Mouse (Mus musculus) adrenal gland, postnatal 36 days (tissue): ENCODE measurements around the gene Phkb. TPM values are rescaled to one million over a fixed set of nuclear protein-coding genes. Genes with fewer than 3 reads are reported as not detected.
A peak's percentile ranks its signal among the peaks of the same experiment; 100 is the strongest.

ENCODE experiments used
- DNase-seq, 2 experiments: peaks; one replicate each; pipeline ENCODE4 v3.0.0; 2021; ENCODE audit warnings: mixed read lengths in 1 of 2
- total RNA-seq, 2 experiments: library from RNA; stranded (reverse); gene quantifications; 2 replicates each; pipeline ENCODE4 v1.2.3; 2021

The Phkb gene
- total RNA-seq, 2 experiments from 2014 or later = 53.4 to 67.5 TPM

DNA sequence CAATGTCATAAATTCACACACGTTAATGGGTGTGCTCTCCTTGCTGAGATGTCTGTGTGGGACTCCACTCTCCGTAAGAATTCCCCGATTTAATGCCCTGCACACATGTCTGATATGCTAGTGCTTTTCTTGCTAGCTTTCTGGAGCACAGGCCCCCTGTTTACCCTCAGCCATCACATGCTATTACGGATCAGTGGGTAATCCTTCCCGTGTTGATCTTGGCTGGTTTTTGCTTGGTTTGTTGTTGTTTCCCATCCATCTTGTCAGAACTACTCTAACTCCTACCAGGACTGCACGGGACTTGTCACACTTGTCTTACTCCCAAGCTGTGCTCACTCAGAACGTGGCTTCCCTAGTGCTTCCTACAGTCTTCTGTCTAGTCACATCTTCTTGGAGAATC is 96.6 kb downstream of the Phkb start:
- no peak for DNase-seq

DNA sequence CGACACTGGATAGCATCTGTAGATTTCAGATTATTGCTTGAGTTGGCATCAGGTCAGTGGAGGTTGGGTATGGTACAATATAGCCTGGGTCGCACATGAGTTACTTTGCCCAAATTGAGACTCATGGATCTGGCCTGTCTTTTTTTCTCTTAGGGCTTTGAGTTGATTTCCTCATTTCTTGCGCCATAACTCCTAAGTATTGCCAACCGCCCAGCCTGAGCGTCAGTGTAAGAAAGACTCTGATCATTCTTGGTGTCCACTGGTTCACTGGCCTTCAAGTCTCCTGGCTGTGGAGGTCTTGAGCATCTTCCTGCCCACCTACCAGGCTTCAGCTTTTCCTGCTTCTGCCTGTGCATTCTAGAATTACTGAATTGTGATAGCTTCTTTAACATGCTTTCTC is 104.1 kb downstream of the Phkb start:
- no peak for DNase-seq

DNA sequence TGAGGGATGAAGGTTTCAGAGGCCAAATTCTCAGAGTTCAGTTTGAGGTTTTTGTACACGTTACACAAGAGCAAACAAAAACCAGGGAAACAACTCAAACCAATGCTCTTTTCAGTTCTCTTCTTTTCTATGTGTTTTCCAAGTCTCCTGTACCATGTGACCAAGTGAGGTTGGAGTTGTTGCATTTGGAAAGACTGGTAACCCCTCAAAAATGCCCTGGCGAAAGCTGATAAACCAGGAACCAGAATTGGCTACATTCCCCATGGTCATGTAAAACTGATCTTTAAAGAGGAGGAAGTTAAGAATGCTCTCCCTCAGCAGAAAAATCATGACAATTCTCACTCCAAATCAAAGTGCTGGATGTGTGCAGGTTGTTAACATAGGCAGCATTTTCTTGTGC is 117.6 kb downstream of the Phkb start:
- DNase-seq = peak in 1 of 2 experiments; percentile 3

DNA sequence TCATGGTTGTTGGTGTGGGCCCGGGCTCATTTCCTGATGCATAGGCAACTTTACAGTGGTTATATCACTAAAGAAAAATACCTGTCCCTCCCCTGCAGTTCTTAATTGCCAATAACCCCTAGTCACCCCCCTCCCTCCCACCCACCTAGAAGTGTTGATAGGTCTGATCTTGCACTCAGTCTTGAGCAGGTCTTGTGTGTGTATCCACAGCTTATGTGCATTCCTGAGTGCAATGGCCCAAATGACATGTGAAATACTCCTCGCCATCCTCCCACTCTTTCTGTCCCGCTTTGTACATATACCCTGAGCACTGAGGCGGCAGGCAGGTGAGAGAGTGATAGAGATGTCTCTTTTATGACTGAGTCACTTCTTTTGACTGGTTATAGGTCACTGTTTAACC is 119.1 kb downstream of the Phkb start:
- DNase-seq = no peak

DNA sequence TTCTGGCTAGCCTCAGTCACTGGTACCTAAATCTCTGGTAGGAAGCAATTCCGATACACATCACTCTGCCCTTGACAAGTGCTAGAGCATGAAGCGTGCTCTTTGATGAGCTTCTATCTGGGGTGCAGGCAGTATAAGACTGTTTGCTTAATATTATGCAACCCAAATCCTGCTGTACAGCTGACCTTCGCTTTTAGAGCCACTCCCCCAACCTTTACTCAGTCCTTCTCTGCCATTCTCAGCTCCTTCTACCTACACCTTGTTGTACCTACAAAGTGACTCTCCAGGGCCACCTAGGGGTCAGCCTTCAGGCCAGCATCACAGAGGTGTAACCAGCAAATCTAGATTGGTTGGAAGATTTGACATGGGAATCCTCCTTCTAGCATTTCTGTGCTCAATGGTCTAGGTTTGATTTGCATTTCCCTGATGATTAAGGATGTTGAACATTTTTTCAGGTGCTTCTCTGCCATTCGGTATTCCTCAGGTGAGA is 136.9 kb downstream of the Phkb start:
- DNase-seq = peak in 1 of 2 experiments; percentile 4

DNA sequence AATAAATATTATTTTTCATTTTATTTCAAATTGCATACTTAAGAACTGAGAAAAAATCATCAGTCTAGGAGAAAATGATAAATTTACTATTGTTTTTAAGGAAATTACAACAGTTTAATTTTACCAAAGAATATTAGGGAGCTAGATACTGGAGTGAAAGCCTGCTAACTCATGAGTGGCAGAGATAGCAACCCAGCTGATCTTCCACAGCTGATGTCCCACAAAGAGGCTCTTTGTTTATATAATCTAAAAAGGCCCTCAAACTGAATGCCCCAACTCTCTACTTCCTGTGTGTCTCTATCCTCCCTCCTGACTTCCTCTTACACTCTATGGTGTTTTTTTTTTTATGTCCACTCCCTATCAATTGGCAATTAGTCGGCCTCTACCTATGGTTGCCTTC is 152.2 kb downstream of the Phkb start:
- no peak for DNase-seq

DNA sequence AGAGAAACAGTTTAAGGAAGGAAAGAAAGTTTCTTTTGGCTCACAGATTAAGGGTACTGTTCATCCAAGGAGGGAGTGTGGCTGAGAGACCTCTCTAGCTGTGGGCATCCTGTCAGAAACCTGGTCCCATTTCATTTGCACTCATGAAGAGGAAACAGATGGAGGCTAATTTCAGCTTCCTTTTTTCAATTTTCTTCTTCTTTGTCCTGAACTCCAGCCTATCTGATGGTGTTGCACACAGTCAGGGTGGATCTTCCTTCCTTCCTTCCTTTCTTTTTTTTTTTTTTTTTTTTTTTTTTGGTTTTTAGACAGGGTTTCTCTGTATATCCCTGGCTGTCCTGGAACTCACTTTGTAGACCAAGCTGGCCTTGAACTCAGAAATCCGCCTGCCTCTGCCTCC is 152.9 kb downstream of the Phkb start:
- DNase-seq = no peak

DNA sequence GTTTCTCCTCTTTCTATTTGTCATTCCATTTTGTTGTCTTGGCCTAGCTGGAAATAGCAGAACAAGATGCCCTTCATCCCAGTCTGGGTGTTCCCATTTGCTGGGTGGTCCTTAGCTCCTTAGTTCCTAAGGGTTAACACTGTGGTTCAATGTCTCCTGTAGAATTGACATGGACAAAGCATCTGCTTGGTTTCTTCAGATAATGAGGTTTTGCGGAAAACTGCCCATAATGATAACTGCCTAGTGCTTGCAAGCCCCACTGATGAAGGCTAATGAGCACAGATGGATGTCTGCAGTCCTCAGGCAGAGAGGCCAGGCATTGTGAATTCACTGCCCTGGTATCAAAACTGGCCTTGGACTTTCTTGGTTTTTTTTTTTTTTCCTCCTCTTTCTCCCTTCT is 155.2 kb downstream of the Phkb start:
- DNase-seq = no peak

DNA sequence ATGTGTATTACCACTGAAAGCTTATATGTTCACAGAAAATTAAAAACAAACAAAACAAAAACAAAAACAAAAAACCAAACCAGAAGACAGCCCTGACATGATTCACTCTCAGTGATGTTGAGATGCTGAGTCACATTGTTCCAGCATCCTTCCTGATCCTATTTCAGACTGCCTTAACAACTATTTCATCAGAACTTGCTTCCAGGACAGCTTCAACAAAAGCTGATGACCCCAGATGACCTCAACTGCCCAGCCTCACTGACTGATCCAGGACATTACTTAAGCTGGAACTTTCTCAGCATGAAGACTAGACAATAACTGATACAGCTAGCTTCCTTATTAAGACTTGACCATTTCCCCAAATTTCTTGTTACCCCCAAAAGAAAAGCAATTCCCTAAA is 165.7 kb downstream of the Phkb start:
- DNase-seq = peak in 1 of 2 experiments; percentile 11

DNA sequence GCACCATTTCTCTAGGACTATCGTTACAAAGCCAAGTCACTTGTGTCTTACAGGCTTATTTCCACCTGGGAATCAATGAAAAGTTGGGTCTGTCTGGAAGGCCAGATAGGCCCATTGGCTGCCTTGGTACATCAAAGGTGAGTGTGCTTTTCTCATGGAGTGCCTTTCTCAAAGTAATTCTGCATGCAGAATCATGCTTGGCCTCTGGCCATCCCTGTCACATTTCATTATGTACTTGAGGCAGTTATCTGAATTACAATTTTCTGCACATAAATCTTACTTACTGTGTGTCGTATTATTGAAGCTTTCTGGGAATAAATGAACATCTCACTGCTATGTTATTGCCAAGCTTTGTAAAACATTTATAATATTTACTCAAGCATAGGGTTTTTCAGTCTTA is 176.0 kb downstream of the Phkb start:
- DNase-seq = no peak

DNA sequence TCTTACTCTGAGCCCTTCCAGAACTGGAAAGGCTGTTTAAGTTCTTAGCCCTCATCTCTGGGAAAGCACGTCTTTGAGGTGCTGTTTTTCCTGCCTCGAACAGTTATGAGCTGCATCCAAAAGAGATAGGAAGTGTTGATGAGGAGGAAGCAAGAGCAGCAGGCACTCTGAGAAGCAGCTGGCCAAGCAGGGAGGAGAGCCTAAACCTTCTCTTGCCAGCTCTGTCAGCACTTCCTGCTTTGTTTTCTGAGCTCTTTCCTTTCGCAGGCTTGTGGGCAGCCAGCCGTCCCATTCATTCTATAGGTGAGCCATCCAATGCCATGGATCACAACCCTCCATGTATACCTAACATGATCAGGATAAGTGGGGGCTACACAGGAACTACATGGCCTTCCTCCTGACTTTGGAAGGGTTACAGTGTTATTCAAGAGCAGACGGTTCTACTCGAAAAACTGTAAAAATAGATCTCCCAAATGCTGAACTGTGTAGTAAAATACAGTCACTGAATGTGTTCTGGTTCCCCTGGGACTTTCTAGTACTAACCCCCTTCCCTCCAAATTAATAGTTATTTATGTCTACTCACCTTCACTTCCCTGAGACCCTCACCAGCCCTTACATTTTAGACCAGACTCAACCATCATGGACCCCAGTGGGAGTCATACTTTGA is 188.0 kb downstream of the Phkb start:
- no peak for DNase-seq

DNA sequence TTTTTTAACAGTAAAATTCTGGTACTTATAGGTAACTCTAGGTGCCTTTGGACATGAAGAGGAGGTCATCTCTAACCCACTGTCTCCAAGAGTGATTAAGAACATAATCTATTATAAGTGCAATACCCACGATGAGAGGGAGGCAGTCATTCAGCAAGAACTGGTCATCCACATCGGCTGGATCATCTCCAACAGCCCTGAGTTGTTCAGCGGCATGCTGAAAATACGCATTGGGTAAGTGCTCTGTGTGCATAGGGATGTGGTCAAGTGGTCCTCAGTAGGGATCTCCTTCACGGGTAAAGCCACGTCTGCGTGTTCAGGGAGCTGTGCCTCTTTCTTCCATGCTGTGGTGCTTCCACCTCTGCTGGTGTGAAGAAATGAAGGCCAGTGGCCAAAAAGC is 188.7 kb downstream of the Phkb start:
- DNase-seq = no peak

DNA sequence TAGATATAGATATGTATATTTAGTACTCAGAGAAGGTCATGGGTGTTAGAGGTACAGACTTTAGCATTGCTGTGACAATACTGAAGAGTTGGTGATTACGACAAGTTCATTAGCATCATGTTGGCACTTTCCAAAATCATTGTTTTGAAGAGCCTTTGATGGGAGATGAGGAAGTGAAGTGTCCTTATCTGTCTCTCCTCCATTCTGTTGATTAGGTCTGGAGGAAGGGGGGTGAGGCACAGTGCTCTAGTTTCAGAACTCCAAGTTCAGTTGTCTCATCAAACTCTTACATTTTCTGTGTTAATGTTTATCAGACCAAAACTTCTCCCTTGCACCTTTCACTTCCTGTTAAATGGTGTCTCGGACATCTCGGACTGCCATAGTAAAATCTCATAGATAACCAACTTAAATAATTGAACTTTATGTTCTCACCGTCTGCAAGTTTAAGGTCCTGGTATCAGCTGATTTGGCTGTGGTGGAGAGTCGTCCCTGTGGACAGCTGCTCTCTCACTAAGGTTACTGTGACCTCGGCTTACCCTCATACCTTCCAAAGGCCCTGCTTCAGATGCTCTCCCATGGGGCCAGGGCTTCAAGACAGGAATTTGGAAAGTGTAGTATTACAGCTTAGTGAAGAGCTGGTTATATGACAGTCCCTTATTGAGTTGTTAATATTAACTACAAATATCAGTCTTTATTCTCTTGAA is 194.1 kb downstream of the Phkb start:
- no peak for DNase-seq

DNA sequence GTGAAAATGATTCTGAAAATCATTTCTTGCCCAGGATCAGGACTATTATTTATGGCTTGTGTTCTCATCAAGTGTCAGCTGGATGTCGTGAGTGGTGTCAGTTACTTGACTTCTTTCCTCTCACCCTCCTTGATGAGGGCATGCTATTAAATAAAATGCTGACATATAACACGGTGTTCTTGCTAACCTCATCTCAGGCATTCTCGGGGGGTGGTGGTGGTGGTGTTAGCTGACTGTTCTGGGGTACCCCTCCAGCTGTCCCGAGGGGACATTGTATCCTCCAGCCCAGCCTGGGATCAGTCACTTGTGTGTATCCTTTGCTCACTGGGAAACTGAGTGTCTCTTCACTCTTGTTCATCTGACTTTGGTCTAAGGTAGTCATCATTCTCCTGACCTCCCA is 194.6 kb downstream of the Phkb start:
- DNase-seq = no peak

DNA sequence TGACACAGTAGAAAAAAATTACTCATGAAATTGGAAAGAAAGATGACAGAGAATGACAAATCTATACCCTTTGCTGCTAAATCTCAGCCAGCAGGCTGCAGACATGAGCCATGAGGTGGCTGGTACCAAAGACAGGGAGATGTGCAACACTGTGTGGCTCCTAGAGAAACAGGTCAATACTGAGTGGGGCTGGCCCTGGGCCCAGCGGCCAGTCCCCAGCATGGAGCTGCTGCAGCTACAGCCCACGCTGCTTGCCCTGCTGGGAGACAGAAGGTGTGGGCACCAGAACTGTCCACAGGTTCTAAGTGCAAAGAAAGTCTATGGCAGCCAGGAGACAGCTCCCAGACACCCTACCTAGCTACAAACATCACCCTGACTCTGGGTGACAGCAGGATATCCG is 197.7 kb downstream of the Phkb start:
- no peak for DNase-seq

DNA sequence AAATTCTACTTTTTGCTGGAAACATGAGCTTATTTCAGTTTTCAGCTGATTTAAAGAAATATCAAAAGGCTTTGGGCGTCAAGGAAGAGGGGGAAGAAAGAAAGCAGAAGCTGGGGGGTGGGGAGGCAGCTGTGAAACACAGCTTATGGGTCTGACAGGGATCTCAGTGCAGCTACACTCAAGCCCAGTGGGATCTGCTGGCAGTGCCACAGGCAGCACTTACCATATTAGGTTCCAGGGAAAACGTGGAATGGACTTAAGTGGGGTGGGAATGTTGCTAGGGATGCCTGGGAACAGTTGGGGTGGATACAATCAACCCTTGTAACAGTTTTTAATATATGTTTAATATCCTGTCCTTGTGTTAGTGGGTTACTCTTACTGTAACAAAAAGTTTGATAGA is 201.3 kb downstream of the Phkb start:
- no peak for DNase-seq

DNA sequence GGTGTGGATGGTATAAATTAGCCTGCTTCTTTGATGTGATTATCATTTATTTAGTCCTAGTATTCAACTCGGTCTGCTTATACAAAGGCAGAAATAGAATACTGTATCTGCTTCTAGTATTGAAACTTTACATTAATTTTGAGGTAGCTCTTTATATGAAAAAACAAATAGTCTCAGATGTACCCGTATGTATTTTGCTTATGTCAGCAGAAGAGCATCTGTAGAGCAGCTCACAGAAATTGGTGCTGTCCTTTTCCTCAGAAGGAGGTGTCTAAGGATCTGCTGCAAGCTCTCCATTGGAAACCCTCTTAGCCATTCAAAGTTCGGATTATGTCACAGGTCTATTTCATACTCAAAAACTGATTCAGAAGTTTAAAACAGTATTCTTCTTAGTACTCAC is 210.1 kb downstream of the Phkb start:
- no peak for DNase-seq

DNA sequence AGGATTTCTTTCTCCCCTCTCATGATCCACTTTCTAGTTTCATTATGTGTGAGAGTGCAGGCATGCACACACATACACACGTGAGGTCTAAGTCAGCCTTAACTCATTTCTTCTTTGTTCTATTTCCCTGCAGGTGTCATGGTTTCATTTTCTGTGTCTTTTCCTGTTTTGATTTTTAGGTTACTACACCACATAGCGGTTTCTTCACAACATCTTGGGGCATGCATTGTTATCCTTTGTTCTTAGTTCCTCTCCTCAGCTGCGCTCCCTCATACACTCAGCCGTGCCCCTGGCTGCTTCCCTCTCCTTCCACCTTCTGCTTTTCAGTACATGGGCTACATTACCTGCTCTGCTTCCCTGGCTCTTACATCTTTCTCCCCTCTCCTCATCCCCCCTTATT is 211.2 kb downstream of the Phkb start:
- DNase-seq = no peak

DNA sequence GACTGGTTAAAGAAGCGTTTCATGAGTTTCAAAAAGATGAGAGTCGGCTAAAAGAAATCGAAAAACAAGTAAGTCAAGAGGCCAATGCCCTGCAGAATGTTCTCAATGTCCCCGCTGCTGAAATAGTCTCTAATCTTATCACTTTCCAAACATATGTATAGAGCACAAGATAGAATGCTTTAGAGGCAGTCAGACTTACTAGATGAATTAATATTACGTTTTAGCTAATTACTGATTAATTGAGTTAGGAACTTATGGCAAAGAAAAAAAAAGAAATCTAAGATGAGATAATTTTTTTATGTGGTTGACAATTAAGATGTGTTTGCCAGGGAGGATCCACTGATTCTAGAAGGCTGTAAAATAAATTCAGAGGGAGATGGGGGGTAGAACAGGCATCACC is 217.9 kb downstream of the Phkb start:
- DNase-seq = no peak

DNA sequence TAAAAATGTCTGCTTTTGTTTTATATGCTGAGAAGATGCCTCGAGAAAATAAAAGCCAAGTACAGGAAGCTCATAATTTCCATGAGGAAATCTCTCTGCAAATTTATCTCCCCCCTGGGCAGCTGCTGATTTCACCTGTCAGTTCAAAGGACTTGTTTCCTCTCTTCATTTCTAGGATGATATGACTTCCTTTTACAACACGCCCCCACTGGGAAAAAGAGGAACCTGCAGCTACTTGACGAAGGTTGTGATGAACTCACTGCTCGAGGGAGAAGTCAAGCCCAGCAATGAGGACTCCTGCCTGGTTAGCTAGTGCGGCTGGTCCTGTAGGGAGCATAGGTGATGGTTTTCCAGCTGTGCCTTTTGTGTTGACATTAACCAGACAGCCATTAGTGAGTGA is 218.4 kb downstream of the Phkb start:
- no peak for DNase-seq

DNA sequence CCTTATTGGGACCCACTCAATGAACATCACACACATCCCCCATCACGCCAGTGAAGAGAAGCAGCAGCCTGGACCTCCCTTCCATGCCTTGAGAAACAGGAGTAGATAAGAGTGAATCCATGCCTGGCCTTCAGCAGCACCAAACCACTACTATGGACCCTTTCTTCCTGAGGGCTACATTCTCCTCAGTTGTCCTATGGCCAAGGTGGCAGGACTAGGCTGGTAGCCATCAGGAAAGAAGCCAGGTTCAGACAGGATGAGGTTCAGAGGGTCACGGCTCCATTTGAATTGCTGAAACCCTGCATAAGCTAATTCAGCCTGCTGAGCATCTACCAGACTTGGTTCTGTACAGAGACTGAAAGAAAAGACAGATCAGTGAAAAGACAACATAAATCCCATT is 222.7 kb downstream of the Phkb start:
- no peak for DNase-seq

DNA sequence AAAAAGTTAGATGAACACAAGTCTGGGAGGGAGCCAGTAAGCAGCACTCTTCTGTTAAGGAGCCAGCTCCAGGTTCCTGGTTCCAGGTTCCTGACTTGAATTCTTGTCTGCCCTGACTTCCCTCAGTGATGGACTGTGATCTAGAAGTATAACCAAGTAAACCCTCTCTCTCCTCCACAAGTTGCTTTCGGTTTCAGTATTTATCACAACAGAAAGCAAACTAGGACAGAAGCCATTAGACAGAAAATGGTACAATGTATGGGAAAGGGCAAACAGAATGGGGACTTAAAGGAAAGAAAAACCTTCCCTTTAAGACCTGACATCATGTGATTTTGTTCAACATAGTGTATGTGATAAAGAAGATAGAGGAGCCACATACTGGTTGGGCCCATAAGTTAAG is 238.7 kb downstream of the Phkb start:
- no peak for DNase-seq

DNA sequence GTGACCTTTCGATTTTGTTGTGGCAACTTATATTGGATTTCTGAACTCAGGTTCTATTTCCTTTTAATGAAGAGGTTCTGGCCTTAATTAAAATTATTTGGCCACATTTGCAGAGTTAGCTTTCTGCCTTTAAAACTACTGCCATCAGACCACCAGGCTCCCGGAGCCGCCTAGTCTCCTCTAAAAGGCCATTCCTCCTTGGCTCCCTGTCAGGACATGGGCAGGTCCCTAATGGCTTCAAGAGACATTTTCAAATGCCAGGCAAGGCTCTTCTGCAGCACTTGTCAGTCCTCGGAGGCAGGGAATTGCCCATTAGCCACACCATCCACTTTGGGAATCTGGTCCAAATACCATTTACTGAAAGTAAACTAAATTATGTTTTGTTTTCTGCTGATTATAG is 242.6 kb downstream of the Phkb start:
- peak; percentile 27 to 28 for DNase-seq

DNA sequence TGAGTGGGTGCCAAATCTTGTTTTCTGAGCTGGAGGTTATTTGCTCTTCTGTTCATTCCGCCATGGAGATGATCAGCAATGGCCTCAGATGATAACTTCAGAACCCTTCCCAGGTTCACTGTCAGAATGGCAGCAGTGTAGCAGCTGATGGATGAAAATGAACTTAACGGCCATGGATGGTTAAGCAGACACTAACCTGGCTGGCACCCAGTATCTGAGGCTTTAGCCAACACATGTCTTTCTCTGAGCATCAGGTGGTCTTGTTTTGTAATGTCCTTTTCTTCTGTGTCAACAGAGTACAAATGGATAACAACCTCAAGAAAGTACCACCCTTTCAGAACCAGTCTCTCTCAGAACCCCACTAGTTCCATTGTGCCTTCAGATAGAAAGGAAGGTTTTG is 246.0 kb downstream of the Phkb start:
- DNase-seq = no peak
